Mouse (Mus musculus) cerebellum, adult 11-12 months (tissue): Measurements from ENCODE around the gene Fancg.

Experiments used
- DNase-seq: peaks from one replicate; pipeline ENCODE4 v3.0.0; 2022

Gene Fancg

DNA sequence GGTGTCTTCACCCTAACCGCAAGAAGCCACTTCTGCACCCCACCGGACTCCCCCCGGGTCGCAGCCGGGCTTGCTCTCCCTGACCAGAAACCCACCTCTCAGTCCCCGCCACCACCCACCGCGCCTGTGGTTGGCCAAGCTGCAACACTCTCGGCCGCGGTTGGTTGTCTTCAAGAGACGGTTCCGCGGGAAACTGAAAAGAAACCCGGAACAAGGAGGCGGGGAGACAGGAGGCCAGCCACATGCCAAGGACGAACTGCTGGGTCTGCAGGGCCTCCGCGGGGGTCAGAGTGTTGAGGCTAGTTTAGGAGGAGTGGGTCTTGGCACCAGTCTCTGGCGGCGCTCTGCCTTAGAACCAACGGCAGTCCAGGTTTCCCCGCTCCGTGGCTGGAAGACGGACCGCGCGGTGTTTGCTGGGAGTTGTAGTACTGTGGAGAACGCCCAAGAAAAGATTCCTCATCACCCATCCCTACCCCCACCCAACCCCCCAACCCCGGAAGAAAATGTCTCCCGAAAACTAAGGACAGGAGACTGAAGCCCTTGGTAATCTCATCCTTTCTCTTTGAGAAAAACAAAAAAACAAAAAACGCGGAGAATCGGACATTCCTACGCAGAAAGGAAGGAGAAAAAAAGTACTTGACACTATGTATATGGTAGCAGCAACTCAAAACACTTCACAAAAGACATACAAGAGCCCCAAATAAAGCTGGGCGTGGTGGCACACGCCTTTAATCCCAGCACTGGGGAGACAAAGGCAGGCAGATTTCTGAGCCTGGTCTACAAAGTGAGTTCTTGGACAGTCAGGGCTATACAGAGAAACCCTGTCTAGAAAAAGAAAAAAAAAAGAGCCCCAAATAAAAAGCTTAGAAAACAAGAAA lies at the start of gene Fancg:
Gene Fancg (minus strand): TSS at position 346 of the 878 bp plus-strand sequence.
- peak; percentile 79 for DNase-seq

DNA sequence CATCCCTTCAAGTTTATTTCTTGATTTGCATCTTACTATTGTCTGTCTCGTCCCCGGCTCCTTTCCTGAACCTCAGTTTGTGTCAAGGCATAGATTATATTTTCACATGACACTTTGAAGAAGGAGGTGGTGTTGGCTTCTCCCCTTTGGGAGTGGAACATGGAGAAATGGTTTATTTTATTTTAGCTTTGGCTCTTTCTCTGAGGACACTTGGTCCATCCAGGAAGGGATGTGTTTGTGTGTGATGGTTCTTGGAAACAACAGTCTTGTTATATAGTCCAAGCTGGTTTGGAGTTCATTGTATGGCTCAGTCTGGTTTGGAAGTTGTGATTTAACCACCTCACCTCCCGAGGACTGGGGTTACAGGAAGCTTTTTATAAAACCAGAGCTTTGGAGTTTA lies 49.4 kb upstream of the Fancg start:
- DNase-seq, result no peak

DNA sequence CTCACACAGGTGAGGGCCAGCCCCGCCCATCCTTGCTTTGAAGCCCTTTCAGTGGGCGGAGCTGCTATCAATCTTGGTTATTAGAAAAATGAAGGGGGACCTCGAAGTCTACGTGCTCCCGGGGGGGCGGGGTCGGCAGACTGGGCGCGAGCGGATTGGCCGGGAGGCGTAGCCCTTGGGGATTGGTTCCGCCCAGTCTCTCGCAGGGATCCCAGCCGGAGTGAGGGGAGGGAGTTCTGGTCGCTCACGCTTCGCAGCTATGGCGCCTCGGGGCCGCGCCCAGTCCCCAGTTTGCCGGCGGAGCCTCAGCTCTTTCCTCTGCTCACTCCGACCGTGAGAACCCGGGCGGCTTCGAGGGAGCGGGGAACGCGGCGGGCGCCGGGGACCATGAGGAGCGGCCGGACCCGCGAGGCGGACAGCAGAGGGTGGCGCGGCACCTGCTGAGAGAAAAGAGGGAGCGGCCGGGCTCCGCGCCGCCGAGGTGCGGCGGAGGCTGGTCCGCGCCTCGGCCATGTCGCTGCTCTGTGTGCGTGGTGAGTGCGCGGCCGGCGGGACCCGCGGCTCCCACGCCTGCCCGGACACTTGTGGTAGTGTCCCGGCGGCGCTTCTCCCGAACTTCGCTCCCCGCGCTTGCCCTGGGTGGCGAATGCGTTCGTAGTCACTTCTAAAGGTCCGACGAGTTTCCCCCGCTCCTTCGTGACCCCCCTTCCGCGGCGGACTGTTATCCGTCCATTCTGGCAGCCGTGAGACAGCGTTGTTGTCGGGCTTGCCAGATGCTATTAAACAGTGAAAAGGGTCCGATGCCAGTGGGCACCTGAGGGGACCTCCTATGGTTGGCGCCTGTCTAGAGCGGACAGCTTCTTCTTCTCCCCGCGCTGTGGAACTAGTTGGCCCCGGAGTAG lies 48.7 kb upstream of the Fancg start, which contains the start of gene Unc13b:
Gene Unc13b (plus strand): TSS at position 201 of the 902 bp plus-strand sequence.
- DNase-seq, result peak; percentile 88

DNA sequence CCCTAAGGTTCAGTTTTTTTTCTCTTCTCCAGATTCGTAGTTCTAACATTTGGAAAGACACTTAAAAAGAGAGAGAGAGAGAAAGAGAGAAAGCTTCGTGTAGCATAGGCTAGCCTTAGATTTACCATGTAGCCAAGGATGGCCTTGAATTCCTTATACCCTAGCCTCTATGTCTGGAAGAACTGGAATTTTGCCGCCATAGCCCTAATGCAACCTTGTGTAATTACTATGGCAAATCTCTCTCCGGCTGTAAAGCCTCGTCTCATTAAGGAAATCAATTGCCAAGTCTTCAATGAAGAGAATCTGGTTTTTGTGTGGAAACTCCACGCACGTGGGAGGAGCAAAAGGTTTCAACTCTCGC lies 48.1 kb upstream of the Fancg start:
- DNase-seq, result no peak

DNA sequence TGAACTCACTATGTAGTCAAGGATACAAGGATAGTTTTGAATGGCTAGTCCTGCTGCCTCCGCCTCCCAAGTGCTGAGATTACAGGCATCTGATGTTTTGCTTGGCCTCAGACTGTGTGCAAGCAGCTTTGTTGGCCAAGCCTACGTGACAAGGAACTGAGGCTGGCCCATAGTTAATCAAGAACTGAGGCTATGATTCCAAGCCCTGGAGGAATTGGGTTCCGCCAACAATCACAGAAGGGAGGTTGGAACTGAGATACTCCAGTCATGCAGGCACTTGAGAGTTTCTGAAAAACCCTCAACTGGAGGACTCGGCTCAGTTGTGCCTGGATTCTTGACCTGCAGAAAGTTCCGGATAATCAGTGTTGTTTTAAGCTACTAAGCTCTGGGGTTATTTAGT lies 47.3 kb upstream of the Fancg start:
- DNase-seq, result peak; percentile 5

DNA sequence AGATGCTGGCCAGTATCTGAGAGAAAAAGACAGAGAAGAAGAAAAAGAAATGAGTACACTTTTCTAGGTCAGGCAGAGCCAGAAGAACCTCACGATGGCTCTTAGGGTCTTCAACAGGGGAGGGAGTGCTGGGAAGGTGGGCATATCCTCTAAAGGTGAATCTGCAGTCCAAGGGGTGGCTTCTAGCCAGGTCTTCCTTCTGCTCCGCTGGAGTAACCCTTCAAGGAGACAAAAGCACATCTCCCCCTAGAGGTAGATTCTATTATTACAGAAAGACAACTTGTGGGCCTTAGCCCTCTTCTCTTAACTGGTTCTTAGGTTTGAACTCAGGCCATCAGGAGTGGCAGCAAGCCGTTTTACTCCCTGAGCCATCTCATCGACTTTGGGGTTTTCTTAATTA lies 42.3 kb upstream of the Fancg start:
- peak; percentile 61 for DNase-seq

DNA sequence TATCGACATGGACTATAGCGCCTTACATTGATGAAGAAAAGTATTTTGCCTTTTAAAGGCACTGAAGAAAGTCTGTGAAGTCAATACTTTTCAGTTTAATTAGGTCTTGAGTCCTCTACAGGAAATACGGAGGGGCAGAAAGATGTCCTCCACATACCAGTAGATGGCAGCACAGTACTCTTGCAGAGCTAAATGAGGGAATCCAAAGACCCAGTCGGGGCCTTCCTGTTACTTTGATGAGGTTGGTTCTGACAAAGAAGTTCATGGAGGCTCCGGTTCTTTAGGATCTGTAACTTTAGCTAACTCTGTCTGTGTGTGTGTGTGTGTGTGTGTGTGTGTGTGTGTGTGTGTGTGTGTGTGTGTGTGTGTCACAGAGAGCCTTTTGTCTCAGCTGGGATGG lies 36.9 kb upstream of the Fancg start:
- DNase-seq, result peak; percentile 70

DNA sequence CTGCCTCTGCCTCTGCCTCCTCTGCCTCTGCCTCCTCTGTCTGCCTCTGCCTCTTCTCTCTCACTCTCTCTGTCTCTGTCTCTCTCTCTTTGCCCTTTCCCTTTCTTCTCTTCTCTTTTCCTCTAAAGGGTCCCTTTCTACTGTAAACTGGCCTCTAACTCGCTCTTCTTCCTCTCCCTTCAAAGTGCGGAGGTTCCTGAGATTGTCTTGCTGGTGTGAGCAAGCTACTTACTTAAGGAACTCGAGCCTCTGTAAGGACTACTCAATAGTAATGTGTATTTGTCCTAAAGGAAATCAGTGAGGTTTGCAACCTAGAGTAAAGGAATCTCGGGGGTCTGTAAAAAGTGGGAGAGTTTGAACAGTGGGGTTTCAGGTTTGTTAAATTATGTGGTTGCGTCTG lies 36.3 kb upstream of the Fancg start:
- DNase-seq, result peak; percentile 7

DNA sequence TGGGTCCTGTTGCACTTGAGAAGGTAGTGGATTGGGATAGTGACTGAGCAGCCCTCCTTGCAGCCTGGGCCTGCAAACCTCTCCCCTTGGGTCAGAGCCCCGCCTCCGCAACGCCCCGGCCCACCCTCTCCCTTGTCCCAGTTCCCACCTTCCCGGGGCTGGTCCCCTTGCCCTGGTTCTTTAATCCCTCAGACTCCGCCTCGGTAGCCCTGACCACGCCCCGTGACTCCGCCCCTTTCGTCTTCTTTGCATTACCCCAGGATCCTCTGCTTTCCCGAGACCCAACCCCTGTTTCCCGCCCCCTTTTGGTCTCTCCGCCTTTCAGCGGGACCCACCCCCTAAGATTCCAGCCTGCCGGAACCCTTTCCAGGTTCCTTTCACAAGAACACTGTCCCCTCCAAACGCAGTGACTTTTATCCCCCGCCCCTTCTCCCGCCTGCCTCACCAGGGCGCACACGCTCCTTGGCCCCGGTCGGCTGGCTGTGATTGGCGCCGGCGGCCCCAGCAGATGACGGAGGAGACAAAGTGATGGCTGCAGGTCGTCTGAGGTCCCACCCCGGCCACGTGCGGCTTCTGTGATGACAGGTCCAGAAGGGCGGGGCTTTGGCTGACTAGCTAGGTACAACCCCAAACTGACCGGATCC lies 35.5 kb upstream of the Fancg start, which contains the start of gene Fam214b:
Gene Fam214b (minus strand): TSS at position 562 of the 644 bp plus-strand sequence.
- DNase-seq, result peak; percentile 95

DNA sequence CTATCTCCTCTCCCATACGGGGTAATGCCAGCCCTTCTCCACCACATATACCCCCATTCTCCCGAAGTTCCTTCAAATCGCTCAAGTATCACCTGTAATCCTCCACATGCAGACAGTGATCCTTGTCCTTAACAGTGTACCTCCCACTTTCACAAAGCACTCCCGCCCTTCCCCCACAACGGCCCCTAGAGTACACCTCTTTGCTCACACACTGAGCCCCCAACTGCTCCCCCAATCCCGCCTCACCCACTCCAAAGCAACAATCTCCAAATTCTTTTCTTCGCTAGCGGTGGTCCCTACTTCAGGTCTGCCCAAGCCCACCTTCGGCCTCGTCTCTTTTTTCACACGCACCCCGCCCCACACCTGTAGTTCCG lies 35.0 kb upstream of the Fancg start:
- DNase-seq, result no peak

DNA sequence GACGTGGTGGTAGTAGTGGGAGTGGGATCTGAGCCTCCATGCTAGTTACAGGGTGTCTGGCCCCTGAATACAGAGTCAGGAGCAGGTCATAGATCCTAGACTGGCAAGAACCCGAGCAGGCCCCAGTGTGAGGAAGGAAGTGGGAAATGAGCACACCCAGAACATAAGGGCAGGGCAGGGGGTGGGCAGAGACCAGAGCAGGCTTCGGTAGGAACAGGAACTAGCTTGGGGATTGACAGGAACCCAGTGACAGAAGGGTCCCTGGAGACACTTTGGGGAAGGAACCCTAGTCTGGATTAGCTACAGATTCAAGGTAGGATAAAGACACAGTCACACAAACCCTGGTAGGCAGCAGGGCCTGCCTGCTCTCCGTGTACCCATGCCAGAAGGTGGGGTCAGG lies 34.4 kb upstream of the Fancg start:
- DNase-seq, result peak; percentile 50

DNA sequence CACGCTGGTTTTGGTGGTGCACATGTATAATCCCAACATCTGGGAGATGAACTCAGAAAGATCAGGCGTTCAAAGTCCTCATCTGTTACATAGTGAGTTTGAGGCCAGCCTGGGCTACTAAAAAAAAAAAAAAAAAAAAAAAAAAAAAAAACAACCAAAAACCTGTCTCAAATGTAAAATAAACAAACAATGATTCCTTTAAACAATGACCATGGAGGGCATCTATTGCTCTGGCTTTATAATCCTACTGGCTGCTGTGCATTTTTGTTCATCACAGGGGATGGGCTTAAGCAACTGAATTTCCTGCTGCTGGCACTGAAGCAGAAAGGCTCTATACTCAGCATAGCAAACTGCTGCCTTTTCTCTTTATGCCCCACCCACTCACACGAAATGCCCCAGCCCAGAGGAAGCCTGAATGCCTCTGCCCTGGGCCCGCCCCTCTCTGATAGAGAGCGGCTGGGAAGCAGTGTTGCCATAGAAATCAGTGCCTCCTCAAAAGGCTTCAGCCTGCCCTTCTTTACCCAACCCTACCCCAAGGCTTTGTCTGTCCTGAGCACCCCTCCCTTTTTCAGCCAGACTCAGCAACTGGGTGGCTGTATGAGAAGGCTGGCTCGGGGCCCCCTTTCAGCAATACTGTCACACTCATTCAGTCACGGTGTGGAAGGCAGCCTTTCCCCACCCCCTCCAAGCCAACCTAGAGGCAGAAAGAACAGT lies 33.5 kb upstream of the Fancg start:
- DNase-seq, result peak; percentile 58

DNA sequence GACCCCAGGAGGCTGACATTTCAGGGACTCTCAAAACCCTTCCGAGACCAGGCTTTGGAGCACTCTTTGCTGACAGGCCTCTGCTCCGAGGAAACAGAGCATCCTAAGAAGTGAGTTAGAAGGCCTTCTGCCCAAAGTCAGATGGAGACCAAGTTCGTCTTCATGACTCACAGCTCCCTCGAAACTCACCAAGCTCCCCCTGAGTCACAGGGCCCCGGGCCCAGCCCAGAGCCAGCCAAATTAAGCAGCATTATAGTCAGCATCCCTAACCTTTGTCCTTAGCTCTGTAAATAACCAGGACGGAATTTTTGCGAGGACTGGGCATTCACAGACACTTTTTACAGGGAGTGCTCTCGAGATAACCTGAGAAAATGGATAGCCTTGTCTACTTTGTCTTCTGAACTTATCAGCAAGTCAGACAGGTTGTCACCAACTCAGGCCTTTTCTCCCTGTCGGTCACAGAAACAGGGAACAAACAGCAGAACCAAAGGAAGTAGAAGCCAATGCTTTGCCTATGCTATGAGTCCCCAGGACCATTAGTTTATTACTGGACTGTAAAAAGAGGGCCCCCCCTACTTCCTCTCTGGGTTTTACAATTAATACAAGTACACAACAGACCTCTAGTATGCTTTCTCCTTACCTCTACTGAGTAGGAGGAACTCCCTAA lies 30.7 kb upstream of the Fancg start:
- peak; percentile 29 for DNase-seq

DNA sequence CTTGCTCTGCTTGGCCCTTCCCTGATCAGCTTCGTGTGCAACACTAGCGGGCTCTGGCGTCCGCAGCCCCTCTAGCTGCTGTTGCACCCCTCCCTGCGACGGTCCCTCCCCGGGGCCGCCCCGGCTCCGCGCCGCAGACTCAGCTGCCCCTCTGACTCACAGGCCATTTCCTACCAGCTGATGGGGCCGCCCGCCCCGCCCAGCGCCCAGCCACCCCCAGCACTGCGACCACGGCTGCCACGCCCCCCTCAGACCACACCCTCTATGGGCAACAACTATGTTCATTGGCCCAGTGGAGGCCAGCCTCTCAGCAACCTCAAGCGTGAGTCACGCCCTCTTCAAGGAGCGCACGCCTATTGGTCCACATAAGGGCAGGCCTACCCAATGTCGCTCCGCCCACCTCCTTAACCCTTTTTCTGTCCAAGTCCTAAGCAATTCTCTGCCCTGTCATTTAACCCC lies 29.8 kb upstream of the Fancg start:
- DNase-seq, result peak; percentile 96

DNA sequence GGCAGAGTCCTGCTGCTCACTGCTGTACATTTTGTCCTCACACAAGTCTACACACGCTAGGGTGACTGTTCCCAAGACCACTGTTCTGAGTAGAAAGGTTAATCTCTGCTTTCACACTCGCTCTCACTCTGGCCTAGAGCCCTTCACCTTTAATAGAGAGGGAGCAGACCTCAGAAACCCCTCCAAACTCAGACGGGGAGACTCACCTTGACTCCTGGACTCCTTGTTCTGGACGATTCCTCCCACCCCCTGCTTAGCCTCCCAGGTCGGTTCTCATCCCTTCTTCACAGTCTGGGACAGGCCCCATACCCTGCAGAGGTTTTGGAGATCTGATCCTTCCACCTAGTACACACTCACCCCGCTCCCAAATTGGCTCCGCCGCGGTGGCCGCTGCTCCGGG lies 29.3 kb upstream of the Fancg start:
- no peak for DNase-seq

DNA sequence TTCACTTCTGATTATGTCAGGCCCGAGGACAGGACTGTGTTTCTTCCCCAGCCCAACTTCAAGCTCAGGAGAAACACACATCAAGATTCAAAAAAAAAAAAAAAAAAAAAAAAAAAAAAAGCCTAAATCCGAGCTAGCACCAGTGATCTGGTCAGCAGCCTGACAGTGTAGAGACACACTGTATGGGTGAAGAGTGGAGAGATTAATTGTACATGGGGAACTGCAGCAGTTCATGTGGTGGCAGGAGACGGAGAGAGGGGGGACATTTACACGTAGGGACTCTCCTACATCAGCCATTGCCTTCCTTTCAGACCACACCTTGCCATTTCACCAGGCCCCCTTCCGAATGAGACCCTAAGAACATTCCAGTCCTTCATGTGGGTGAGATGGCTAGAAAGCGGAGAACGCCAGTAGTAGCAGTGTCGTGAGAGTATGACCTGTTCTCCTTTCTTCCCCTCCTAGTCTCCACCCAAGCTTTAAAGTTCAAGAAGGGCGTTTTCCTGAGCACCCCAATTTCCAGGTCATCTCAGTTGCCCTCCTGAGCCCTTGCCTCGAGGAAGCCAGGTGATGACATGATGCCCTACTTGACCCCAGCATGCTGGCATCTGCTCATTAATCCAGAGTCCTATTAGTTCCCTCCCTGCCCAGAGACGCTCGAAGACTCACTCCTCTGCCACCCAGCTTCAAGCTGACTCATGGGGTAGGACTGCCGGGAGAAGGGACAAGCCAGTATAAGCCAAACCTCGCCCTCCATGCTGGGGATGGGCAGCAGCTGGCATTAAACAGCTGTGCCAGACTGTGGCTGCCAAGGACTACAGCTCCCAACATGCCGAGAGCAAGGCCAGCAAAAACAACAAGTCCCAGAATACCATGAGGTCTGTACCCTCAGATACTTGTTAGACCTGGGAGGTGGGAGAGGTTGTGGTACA lies 28.5 kb upstream of the Fancg start:
- peak; percentile 57 for DNase-seq

DNA sequence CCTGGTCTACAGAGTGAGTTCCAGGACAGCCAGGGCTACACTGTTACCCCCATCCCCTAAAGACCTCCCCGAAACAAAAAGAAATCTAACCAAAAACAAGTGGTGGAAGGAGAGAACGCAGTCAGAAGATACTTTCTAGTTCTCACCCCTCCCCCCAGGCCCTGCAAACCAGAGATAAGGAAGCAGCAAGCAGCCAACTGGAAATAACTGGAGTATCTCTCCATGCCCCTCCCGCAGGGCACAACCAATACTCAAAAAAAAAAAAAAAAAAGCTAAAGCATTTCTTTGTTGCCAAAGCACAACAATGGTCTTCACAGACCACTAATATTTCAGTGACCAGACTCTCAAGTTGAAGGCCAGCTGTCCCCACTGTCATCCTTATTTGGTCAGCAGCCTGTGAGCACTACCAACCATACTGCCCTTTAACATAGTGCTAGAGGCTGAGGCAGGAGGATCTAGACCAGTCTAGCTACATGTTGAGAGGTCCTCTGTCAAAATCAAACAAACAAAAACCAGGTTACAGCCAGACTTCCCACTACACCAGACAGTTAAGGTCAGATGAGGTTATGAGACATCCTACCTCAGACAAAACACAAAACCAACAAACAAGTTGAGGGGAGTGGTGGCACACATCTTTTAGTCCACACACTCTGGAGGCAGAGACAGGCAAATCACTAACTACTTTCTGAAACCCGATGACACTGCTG lies 27.7 kb upstream of the Fancg start:
- peak; percentile 18 for DNase-seq

DNA sequence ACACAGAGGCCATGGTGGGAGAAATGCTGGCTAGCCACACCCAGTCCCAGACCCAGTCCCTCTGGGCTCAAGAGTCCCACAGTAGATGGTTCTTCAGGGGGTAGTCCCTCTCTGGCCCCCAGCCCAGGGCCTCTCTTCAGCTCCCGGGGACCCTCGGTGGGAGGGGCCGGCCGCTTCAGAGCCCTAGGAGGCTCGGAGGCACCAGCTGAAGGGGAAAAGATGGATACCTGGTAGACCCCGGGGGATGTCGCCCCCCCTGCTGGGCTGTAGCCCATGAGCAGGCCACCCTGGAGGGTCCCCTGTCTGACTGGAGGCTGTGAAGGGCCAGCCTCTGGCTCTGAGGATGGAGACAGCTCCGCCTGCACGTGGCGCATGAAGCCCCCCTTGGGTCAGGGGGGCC lies 26.1 kb upstream of the Fancg start:
- DNase-seq, result peak; percentile 64

DNA sequence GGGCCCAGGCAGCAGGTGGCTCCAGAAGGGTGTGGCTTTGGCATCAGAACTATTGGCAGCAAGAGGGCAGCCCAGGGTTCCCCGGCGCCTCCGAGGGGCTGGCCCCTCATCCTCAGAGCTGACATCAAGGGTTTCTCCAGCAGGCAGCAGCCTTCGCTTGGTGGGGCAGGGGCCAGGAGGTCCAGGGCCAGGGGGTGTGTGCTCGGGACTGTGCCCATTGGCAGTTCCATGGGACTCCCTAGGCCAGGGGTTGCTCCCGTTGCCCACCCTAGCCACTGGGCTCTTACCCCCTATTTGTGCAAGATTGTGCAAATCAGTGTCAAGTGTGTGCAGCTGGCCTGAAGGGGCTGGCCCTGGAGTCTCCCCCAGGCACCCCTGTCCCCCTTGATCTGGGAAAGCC lies 25.5 kb upstream of the Fancg start:
- DNase-seq, result no peak

DNA sequence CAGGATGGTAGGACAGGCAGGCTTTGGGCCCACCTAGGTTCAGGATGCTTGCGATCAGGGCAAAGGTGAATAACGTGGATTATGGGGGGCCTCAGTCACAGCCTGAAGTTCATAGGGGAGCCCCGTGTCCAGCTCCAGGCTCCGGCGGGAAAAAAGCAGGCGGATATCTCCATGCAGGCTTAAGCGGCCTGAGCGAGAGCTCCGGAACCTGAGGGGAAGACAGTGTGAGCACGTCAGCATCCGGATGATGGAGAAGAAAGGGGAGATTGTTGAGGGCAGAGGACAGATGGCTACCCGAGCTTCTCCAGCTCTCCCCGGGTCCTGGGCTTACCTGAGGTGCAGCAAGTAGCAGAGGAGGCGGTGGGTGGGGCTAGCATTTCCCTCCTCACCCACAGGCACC lies 23.2 kb upstream of the Fancg start:
- DNase-seq, result no peak
